Mouse (Mus musculus) layer of hippocampus, adult 11-12 months (tissue): Measurements from ENCODE around the gene Tradd.
"Not testable (repeated sequence)": the region's sequence is repeated elsewhere in the genome, so short reads cannot be mapped to it uniquely, and the experiment has no call there.

Experiments used
- DNase-seq: peaks from one replicate; pipeline ENCODE4 v3.0.0; 2022; ENCODE audit warnings: low spot score

The Tradd gene

DNA sequence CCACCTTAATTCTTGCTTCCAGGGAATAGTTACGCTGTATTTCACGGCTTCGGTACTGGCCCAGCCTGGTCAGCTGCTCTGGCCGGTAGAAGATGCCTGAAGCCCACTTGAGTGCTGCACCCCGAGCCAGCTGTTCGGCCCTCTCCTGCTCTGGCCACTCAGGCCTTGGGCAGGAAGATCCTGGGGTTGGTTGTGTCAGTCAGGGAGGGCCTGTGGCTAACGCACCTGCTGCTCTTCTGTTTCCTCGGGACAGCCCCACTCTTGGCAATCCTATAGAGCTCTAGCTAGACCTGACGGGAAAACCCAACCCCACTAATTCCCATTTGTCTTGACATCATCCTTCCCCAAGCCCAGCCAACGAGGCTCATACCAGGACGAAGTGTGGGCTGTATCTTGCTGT lies 30.8 kb upstream of the Tradd start:
- no peak for DNase-seq

DNA sequence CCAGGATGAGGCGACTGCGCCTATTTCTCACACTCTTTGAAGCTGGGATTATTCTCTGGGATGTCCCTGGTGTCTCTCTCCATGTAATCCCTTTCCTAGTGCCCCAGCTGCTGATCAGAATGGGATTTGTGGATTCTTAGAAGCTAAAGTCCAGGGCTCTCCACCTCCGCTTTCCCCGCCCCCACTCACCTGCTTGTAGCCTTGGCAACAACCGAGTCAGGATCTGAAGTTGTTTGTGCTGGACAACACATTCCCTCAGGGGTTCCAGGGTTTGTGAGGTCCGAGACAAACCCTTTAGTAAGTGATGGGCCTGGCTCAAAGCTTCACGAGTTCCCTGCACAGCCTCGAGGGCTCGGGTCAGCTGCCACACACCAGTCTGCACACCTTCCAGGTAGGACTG lies 30.4 kb upstream of the Tradd start:
- no peak for DNase-seq

GRCm38 (mm10) chr8:105293405-105293804 lies 29.0 kb upstream of the Tradd start:
- no peak for DNase-seq

GRCm38 (mm10) chr8:105292471-105292870 lies 28.1 kb upstream of the Tradd start:
- no peak for DNase-seq

DNA sequence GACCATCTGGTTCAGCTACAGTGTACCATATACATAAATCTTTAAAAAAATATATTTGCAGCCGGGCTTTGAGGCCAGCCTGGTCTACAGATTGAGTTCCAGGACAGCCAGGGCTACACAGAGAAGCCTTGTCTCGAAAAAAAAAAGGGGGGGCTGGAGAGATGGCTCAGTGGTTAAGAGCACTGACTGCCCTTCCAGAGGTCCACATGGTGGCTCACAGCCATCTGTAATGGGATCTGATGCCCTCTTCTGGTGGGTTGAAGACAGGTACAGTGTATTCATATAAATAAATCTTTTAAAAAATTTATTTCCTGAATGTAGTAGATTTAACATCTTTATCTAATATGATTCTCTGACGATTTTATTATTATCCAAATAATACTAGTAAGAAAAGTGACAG lies 27.4 kb upstream of the Tradd start:
- DNase-seq, result not testable (repeated sequence)

- DNase-seq, result not testable (repeated sequence)
Observed at GRCm38 (mm10) chr8:105291364-105291763, 27.0 kb upstream of the Tradd start.

DNA sequence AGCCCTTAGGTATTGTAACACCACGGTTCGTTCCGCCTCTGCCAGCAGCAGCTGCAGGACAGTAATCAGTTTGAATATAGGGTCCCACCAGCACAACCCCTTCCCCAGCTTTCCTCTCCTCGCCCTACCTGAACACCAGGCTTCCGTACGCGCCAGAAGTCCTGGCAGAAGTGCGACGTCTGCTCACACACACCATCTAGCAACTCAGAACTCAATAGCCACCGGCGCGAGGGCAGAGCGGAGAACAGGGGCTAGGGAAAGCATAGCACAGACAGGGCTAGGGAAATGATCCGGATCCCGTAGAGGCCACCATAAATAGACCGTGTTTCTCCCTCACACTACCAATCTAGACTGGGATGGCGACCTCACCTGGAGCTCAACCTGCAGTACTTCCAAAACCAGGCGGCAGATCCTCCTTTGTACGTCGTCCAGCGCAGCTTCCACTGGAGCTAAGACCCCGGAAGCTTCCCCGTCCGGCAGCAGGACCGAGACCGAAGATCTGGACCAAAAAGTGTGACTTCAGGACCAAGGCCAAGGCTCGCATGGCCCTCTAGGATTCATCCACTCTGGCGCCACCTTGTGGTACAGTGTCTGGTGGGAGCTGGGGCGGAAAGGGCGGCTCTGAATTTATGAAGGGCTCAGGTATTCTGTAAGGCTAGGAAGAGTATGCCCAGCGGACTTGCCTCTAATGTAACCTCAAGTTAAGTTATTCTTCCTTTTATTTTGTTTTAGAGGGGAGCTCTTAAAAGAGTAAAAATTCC lies 26.3 kb upstream of the Tradd start:
- DNase-seq, result peak; percentile 86

DNA sequence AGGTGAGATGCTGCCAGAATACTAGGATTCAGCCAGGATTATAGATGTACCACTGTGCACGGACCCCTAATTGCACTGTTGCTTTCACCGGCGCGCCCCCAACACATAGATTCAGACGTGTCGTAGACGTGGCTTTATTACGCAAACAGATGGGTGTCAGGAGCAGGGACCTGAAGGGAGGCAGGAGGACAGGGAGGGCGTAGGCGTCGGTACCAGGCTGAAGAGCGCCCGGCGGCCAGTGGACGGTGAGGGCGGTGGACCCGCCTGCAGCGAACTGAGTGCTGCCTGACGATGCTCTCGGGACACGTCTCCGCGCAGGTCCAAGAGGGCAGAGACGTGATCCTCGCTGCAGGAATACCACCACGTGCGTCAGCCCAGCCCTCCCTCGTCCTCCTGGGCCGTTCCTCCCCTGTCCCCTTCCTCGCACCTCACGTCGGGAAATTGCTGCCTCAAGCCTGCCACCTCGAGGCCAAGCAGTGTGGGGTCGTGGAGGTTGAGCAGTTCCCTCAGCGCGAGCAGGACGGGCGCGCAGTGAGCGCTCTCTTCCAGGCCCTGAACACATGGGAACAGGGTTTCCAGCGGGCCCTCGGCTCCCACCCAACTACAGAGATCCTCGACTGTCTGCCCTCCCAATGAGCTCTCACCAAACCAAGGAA lies 25.5 kb upstream of the Tradd start, which contains the start of gene 4931428F04Rik:
4931428F04Rik (minus strand) TSS at position 60 of the 656 bp plus-strand sequence.
- peak; percentile 45 for DNase-seq

DNA sequence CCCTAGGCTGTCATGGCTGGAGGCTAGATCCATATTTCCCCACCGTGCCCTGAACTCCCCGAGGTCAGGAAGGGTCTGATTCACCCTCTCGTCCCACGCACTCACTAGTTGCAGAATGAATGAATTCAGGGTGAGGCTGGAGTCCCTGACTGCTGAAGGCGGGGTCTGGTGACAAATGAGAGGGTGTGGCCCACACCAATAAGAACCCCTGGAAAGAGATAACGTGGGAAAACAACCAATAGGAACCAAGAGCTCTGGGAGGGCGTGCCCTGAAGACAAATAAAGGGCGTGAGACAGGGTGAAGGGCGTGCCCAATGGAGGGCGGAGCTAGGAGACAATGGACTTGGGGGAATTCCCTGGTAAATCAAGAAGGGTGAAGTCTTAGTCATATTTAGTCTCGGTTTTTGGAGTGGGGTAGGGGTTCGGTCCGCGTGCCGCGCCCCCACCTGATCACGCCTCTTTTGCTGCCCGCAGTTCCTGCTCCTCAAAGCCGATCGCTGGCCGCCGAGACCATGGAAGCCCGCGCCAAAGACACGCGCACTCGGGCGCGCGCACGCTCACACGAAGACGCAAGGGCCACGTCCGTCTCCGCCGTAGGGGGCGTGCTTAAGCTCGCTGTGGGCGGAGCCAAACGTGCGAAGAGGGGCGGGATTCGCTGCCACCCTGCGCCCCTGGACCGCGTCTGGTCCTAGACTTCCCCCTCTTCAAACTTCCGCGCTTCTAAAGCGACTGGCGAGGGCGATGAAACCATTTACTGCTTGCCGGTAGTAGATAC lies 24.7 kb upstream of the Tradd start:
- peak; percentile 96 for DNase-seq

- no peak for DNase-seq
Observed at GRCm38 (mm10) chr8:105288231-105288630, 23.8 kb upstream of the Tradd start.

GRCm38 (mm10) chr8:105286907-105287306 lies 22.5 kb upstream of the Tradd start:
- DNase-seq, result no peak

GRCm38 (mm10) chr8:105285514-105285913 lies 21.1 kb upstream of the Tradd start:
- no peak for DNase-seq

DNA sequence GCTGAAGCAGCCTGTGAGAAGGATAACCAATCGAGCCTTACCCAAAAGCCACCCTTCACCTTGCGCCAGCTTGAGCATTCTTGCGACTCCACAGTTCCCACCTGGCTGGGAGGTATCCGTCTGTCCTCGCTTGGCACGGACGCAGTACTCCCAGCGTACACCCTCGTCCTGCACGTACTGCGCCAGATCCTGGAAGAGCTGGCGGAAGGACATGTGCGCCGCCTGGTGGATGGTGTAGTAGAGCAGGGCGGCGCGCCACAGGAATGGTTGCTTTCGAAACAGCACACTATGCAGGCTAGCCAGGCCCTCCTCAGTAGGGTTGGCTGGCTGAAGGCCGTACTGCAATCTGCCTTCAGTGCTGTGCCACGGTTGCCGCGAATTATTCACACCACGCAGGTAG lies 18.7 kb upstream of the Tradd start:
- DNase-seq, result peak; percentile 50

DNA sequence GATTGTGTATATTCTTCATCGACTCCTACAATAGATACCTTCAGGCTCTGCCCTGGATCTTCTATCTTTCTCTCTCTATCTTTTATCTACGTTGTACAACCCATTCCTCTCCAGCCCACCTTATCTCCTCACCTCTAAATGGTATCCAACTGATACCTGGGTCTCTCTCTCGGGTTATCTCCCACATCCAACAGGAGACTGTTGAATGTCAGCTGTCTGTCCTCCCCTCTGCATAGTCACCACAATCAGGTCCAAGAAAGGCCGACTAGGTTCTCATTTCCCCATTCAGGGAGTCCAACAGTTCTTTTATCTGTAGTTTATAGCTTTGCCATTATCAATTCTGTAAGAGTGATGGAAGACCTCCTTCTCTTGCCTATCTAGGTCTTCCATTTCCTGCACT lies 17.8 kb upstream of the Tradd start:
- no peak for DNase-seq

GRCm38 (mm10) chr8:105281821-105282220 lies 17.4 kb upstream of the Tradd start:
- no peak for DNase-seq

GRCm38 (mm10) chr8:105280567-105280966 lies 16.2 kb upstream of the Tradd start:
- no peak for DNase-seq

- peak; percentile 89 for DNase-seq
Observed at GRCm38 (mm10) chr8:105278911-105279334, 14.5 kb upstream of the Tradd start.

DNA sequence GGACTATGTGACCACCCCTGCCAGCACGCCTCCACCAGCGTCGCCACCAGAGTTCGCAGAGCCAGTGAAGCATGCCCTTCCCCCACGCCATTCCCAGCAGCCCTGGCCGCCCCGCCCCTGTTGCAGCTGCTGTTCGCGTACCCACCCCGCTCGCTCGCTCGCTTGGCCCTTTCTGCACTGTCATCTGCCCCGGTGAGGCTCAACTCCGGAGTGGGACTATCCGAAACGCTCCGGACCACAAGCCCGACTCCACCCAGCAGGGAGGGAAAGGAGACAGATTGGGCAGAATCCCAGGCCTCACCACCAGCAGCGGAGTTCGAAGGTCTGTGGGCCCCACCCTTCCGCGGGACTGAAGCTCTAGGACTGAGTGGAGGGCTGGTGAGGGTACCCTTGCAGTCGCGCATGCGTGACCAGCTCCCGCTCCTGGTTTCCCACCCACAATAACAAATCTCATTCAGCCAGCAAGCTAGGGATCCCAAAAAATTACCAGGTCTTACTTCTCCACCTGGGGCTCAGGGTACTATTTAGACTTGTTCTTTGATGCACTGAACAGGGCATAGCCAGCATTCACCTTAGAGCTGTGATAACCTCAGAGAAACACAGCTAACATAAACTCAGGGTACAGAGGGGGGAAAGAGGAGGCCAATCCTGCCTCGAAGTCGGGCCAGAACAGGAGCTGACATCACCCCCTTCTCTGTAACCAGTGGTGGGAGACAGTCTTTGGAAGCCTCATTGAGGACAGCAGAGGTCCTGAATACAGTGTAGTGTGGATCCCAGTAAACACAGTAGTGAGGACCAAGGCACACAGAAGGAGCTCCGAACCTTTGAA lies 12.1 kb upstream of the Tradd start:
- DNase-seq, result no peak

- DNase-seq, result no peak
Observed at GRCm38 (mm10) chr8:105275840-105276239, 11.4 kb upstream of the Tradd start, which contains the start of gene Nol3. Gene Nol3 (plus strand): TSS chr8:105276140.

DNA sequence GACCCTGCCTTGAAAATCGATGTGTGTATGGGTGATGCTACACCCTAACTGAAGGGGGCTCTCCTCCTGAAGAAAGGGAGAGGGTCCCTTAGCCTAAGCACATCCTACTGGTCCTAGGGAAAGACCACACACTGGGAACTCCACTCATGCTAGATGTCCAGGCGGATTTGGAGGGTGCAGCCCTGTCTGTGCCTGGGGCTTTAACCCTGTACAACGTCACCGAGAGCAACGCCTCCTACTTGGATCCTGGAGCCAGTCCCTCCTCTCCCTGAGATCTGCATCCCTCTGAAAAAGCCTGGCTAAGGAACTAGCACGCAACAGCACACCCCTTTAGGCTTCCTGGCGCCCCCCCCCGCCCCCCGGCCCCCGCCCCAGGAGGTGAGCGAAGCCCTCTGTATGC lies 11.0 kb upstream of the Tradd start:
- DNase-seq, result no peak

DNA sequence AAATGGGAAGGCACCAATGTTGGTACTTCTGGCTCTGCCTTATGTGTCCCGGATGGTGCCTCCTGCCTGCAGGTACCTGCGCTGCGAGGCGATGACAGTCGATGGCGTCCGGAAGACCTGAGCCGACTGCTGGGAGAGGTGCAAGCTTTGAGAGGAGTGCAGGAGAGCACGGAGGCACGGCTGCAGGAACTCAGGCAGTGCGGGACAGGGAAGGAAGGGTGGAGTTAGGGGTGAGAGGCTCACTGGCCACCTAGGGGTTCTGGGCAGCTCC lies 6.4 kb upstream of the Tradd start:
- DNase-seq, result no peak
